Mouse (Mus musculus) frontal cortex, adult (tissue): ENCODE data around the gene Entpd7.

Experiments used
- ATAC-seq: cut with Nextera tagmentation; 2 replicates; pipeline ENCODE4 v1.9.2; 2017; ENCODE audit warnings: mild to moderate bottlenecking, moderate library complexity, mixed read lengths; ENCODE audit not compliant: low TSS enrichment

The Entpd7 gene

DNA sequence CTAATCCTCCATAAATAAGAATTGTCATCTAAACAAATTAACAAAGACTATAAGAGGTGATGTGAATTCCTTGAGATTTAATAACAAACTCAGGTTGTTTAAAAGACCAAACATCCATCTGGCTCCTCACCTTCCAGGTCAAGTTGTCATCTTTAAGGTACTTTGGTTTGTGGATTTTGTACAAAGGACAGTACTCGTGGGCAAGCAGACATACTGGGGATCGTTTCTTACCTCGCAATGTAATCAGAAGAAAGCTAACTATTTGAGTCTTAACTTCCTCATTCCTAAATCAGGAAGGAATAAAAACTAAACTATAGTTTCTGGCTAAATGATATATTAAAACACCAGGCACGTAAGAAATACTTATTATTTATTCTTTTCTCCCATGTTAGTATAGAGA, 81.1 kb downstream of the Entpd7 start:
- no peak for ATAC-seq

DNA sequence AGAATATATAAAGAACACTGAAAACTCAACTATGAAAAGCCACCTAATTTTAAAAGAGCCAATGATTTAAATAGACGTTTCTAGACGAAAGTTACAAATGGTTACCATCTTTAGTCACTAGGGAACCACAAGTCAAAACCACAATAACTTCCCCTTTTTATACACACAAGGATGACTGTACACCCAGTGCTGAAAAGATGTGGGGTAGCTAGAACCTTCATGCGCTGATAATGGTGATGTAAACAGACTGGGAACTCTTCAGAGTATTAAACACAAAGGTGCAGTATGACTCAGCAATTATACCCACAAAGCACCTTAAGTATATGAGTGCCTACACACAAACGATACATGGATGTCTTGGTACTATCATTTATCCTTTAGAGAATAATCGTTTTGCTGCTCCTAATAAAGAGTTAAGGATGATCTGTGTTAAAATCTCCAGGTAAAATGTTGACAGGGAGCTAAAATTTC, 82.1 kb downstream of the Entpd7 start:
- no peak for ATAC-seq

DNA sequence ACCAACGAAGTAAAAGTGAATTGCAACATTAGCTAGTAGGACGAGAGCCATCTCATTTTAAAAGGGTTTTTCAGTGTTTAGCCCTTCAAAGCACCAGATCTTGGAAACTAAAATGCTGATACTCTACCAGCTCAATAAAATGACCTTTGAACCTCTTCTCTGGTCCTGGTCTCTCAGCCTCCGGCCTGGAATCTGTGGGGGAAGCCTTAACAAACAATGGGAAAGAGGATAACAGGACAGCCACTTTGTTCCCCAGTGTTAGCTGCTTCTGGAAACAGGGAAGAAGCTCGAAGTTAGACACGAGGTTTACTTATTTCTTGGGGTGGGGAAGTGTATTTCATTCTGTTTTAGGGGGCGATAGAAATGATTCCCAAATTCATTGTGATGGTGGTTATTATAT, 82.8 kb downstream of the Entpd7 start:
- no peak for ATAC-seq

DNA sequence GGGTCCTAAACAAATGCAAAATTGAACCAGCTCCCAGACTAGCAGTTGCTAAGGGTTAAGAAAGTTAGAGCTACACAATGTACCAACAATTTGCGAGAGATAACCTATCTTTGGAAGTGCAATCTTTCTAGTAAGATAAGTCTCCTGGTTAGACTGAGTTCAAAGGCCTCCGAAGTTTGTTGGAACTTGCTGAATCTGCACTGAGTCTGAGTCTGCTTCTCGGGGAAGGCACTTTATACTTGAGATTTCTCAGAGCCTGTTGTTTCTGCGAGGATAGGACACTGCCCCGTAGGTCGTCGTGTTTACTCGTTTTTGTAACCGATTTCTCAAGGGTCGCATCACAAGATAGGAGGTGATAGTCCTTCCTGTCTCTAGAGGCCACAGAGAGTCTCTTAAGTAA, 86.0 kb downstream of the Entpd7 start:
- ATAC-seq = no peak

DNA sequence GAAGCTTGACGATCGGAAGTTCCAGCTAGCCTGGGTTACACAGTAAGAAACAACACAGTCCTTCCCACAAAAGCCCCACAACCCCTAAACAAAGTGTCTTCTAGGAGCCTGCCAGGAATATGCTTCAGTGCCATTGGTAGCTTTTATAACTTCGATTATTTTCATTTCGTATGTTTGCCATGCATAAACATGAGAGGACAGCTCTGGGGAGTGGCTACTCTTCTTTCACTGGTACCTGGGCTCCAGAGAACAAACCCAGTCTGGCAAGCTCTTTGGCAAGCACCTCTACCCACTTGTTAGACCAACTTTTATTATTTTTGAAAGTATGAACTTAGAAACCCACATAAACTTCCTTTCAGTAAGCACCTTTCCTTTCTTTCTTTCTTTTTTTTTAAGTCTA, 87.1 kb downstream of the Entpd7 start:
- no peak for ATAC-seq

DNA sequence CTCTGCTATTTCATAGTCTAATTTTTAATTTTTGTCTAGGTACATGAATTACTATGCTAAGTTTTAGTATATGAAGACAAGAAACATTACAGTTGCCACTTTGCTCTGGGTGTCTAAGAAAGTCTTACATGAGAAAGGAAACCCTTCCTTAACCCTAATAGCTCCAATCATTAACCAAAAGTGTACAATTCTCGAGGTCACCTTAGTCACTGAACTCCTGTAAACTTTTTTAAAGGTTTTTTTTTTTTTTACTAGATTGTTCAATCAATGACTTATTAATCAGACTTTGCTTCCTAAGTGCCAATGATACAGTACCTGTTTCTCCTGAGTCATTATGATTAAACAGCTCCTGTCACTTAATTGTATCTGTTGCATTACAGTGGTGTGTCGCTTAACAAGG, 87.8 kb downstream of the Entpd7 start:
- ATAC-seq = no peak

DNA sequence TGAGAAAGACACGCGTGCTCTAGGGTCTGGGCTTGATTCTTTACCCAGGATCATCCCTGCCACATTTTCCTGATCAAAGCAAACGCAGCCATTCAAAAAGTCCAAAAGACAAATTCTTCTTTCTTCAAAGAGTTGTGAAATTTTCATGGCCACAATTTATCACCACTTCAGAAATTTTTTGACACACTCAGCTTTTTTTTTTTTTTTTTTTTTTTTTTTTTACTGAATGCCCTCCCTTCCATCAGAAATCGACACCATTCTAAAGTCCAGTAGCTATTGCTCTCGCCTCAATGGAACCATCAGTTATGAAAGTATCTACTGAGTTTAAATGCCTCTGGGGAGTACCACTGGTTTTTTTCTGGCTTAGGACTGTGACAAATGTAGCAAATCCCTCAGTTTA, 90.9 kb downstream of the Entpd7 start:
- no peak for ATAC-seq

DNA sequence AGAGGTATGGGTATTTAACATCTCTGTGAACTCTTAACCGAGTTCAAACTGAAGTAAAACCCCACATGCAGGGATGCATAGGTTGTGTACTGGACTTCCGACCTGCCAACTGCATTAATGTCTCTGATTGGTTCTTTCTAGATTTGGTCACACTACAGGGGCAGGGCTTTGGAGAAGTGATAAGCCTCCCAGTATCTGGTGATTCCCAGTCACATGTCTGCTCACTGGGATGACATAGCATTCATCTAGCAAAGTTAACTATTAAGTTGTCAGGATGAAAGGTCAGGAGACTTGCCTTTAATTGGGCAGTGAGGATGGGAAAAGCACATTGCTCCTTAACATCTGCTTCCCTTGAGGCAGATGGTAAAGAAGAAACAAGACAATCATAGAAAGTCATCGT, 92.5 kb downstream of the Entpd7 start, which contains the start of gene Abcc2:
TSS of gene Abcc2 (plus strand) at position 213 of the 400 bp plus-strand sequence.
- no peak for ATAC-seq
